Mouse (Mus musculus): ENCODE measurements around the gene Gas7. TPM values are rescaled to one million over a fixed set of nuclear protein-coding genes. Genes with fewer than 3 reads are reported as not detected.

Gene Gas7
- polyA plus RNA-seq, 1 experiment from 2014 or later, result 18.7 TPM

DNA sequence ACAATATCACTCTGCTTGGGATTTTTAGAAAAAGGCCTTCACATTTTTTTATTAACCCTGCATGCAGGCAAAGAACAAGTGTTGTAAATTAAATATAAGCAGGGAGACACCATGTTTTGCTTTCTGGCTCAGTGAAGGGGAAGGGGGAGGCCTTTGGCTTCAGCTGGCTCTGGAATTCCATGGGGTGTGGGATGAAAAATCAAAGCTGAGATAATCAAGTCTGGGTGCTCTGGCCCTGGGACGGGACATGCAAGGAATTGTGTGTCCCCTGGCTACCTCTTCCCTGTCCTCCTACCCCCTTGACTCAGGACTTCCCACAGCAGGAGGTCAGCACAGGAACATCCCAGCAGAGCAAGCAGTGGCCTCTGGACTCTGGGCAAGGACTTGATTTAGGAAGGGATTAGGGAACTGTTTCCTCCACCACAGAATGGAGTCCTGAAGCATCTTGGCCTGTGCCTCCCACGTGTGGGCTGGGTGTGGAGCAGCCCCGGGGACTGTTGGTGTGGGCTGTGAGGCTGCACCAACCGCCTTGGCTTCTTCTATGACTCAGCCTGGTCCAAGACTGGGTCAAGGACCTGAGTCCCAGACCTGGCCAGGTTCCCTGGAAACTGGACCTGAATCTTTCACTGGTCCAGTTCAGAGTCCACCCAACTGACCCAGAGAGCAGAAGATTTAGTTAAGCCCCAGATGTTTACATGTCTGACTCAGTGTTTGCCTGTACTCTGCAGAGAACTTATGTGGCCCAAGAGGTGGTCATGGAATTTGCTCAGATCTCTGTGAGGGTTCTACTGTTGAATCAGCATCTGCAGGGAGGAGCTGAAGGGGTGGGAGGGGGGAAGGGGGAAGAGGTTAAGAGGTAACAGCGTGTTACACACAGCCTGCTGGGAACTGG is 60.0 kb downstream of the Gas7 start:
- Histone ChIP-seq H3K4me3 (ENCODE audit: low read depth, low read length) (no peak overlapping the region), H3K27me3 (replicated peaks; ENCODE audit: insufficient read depth, low read length) (no peaks in the 10 kb centered on the region), H3K4me1 (ENCODE audit: insufficient read depth, low read depth, low read length) (peaks cover 7% of the 10 kb centered on the region; the same call in 1 of the 2 replicates), H3K4me2 (replicated peaks; ENCODE audit: low read depth, low read length) (no peak overlapping the region), H3K9ac (replicated peaks; ENCODE audit: low read depth) (no peak overlapping the region), H3K36me3 (ENCODE audit: insufficient read depth, low read length) (no peaks in the 10 kb centered on the region), H3K9me3 (ENCODE audit: low read length) (no peaks in the 10 kb centered on the region), H3K27ac (ENCODE audit: low read length) (peak overlapping the region; percentile 63)
- DNase-seq (ENCODE audit: low spot score), result peak; percentile 91
- 20% methylated on average over 5 of the region's 5 CpGs for WGBS
- peak; percentile 92 for ATAC-seq
- TF ChIP-seq EP300 (IDR thresholded peaks at IDR 0.05) (peak; percentile 84), CTCF (IDR thresholded peaks at IDR 0.05) (no peak)

- DNase-seq (ENCODE audit: low spot score) (no peak), ATAC-seq (no peak)
- 64% methylated on average over 3 of the region's 3 CpGs for WGBS
- Histone ChIP-seq H3K4me2 (replicated peaks; ENCODE audit: low read depth, low read length) (no peak overlapping the region), H3K27ac (ENCODE audit: low read length) (peak overlapping the region; percentile 63), H3K4me1 (ENCODE audit: insufficient read depth, low read depth, low read length) (peaks cover 7% of the 10 kb centered on the region; the same call in 1 of the 2 replicates), H3K9me3 (ENCODE audit: low read length) (no peaks in the 10 kb centered on the region), H3K27me3 (replicated peaks; ENCODE audit: insufficient read depth, low read length) (no peaks in the 10 kb centered on the region), H3K4me3 (ENCODE audit: low read depth, low read length) (no peak overlapping the region), H3K36me3 (ENCODE audit: insufficient read depth, low read length) (no peaks in the 10 kb centered on the region), H3K9ac (replicated peaks; ENCODE audit: low read depth) (no peak overlapping the region)
- TF ChIP-seq CTCF (IDR thresholded peaks at IDR 0.05) (no peak), EP300 (IDR thresholded peaks at IDR 0.05) (no peak)
Measured at GRCm38 (mm10) chr11:67515912-67516305, 60.7 kb downstream of the Gas7 start.

DNA sequence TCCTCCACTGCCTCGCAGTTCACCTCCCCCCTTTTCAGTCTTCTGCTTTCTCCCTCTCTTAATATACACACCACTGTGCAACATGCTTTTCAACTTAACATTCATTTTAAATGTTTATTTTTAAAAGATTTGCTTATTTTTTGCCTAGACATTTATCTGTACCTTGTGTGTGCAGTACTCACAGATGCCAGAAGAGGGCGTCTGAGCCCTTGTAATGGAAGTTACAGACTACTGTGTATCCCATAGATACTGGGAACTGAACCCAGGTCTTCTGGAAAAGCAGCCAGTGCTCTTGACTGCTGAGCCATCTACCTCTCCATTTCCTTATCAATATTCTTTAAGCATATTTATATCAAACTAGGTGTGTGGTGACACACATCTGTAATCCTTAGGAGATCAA is 62.5 kb downstream of the Gas7 start:
- WGBS, result 56% methylated on average over 2 of the region's 2 CpGs

DNA sequence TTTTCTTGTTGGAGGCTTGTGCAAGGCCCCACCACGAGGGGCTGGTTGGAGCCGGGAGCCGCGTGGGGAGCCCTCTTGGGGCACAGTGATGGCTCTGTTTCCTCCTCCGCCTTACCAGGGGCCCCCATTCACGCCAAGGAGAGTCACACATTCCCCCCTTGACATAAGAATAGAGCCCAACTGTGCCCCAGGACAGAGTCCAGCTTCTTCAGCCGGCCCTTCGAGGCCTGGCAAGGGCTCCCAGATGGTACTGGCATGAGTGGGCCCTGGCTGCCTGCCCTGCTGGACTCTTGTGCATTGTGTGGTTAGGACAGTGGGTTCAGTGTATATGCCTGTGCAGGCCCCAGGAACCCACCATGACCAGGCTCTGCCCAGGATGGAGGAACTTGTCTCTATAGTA is 63.7 kb downstream of the Gas7 start:
- no peak for DNase-seq (ENCODE audit: low spot score)
- Histone ChIP-seq H3K4me2 (replicated peaks; ENCODE audit: low read depth, low read length) (no peak overlapping the region), H3K27ac (ENCODE audit: low read length) (no peak overlapping the region), H3K9me3 (ENCODE audit: low read length) (no peaks in the 10 kb centered on the region), H3K36me3 (ENCODE audit: insufficient read depth, low read length) (no peaks in the 10 kb centered on the region), H3K27me3 (replicated peaks; ENCODE audit: insufficient read depth, low read length) (no peaks in the 10 kb centered on the region), H3K4me1 (ENCODE audit: insufficient read depth, low read depth, low read length) (peaks cover 15% of the 10 kb centered on the region; the same call in 1 of the 2 replicates), H3K9ac (replicated peaks; ENCODE audit: low read depth) (no peak overlapping the region), H3K4me3 (ENCODE audit: low read depth, low read length) (no peak overlapping the region)
- TF ChIP-seq CTCF (IDR thresholded peaks at IDR 0.05), result no peak
- no peak for TF ChIP-seq EP300 (IDR thresholded peaks at IDR 0.05)
- 89% methylated on average over 8 of the region's 8 CpGs for WGBS
- ATAC-seq, result no peak

More for the DNA sequence above, 62.5 kb downstream of the Gas7 start:
- no peak for DNase-seq (ENCODE audit: low spot score)
- Histone ChIP-seq H3K36me3 (ENCODE audit: insufficient read depth, low read length) (no peaks in the 10 kb centered on the region), H3K4me3 (ENCODE audit: low read depth, low read length) (no peak overlapping the region), H3K4me2 (replicated peaks; ENCODE audit: low read depth, low read length) (no peak overlapping the region), H3K27ac (ENCODE audit: low read length) (no peak overlapping the region), H3K27me3 (replicated peaks; ENCODE audit: insufficient read depth, low read length) (no peaks in the 10 kb centered on the region), H3K9ac (replicated peaks; ENCODE audit: low read depth) (no peak overlapping the region), H3K9me3 (ENCODE audit: low read length) (no peaks in the 10 kb centered on the region), H3K4me1 (ENCODE audit: insufficient read depth, low read depth, low read length) (peaks cover 8% of the 10 kb centered on the region; the same call in 1 of the 2 replicates)
- ATAC-seq, result no peak
- TF ChIP-seq CTCF (IDR thresholded peaks at IDR 0.05) (peak; percentile 56), EP300 (IDR thresholded peaks at IDR 0.05) (no peak)

DNA sequence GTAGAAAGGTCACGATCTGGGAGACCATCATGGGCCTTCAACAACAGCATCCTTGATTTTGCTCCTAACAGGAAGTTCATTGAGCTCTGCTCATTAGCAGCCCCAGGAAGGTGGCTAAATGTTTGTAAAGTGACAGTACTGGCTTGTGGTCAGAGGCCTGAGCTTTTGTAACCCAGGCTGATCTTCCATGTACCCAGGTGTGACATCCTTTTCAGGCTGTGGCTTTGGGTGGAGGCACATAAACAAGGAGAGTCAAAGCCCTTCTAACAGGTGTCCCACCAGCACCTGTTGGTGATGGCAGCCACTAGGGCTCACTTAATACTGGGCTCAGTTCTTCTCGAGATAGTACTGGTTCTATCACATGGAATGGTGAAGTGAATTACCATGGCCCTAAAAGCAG is 67.4 kb downstream of the Gas7 start:
- WGBS, result 77% methylated on average over 2 of the region's 2 CpGs

GRCm38 (mm10) chr11:67523806-67524205 is 68.6 kb downstream of the Gas7 start:
- H3K9ac ChIP-seq (replicated peaks; ENCODE audit: low read depth), result no peak overlapping the region
- whole genome bisulfite sequencing, result 12% methylated on average over 3 of the region's 3 CpGs

More for the DNA sequence above, 67.4 kb downstream of the Gas7 start:
- no peaks in the 10 kb centered on the region for H3K36me3 ChIP-seq (ENCODE audit: insufficient read depth, low read length)
- no peak overlapping the region for H3K27ac ChIP-seq (ENCODE audit: low read length)
- no peak overlapping the region for H3K9ac ChIP-seq (replicated peaks; ENCODE audit: low read depth)
- no peaks in the 10 kb centered on the region for H3K27me3 ChIP-seq (replicated peaks; ENCODE audit: insufficient read depth, low read length)
- peaks cover 33% of the 10 kb centered on the region for H3K4me1 ChIP-seq (ENCODE audit: insufficient read depth, low read depth, low read length)
- DNase-seq (ENCODE audit: low spot score), result no peak
- no peak overlapping the region for H3K4me2 ChIP-seq (replicated peaks; ENCODE audit: low read depth, low read length)
- H3K9me3 ChIP-seq (ENCODE audit: low read length), result no peaks in the 10 kb centered on the region
- H3K4me3 ChIP-seq (ENCODE audit: low read depth, low read length), result no peak overlapping the region
- TF ChIP-seq EP300 (IDR thresholded peaks at IDR 0.05) (no peak), CTCF (IDR thresholded peaks at IDR 0.05) (no peak)
- no peak for ATAC-seq

More at GRCm38 (mm10) chr11:67523806-67524205, 68.6 kb downstream of the Gas7 start:
- Histone ChIP-seq H3K4me2 (replicated peaks; ENCODE audit: low read depth, low read length) (no peak overlapping the region), H3K27me3 (replicated peaks; ENCODE audit: insufficient read depth, low read length) (no peaks in the 10 kb centered on the region), H3K4me1 (ENCODE audit: insufficient read depth, low read depth, low read length) (peaks cover 33% of the 10 kb centered on the region), H3K4me3 (ENCODE audit: low read depth, low read length) (no peak overlapping the region), H3K9me3 (ENCODE audit: low read length) (no peaks in the 10 kb centered on the region), H3K27ac (ENCODE audit: low read length) (peak overlapping the region; percentile 81), H3K36me3 (ENCODE audit: insufficient read depth, low read length) (no peaks in the 10 kb centered on the region)
- no peak; the same call in 1 of the 2 replicates for TF ChIP-seq EP300 (IDR thresholded peaks at IDR 0.05)
- no peak for TF ChIP-seq CTCF (IDR thresholded peaks at IDR 0.05)
- DNase-seq (ENCODE audit: low spot score), result peak; percentile 87
- peak; percentile 52 for ATAC-seq

Measured in lung, postnatal 0 days (tissue).